In genomic region chr11:88552385-88552784, GRCm38 (mm10) we compare ENCODE assay signal across 9 mouse cellular contexts.
DNase-seq lines count a peak whose midpoint lies in the region; ATAC-seq and TF ChIP-seq lines count a peak whose summit lies in the region.
"Had no signal": no experiment of that assay in that cellular context is flagged by ENCODE, and none has a peak within 500 bp of the region (broad histone marks: within the 10 kb centered on the region; RNA-seq: fewer than 3 reads in every experiment).

No protein-coding gene starts in this region.

- no peak for DNase-seq in kidney, postnatal 36 days
- no peak for DNase-seq in frontal cortex, postnatal 14 days (ENCODE audit: low spot score in 2 of 2)
- no peak for DNase-seq in liver, embryonic 11.5 days (ENCODE audit: low spot score)

- 59% methylated on average over 6 of the region's 6 CpGs for WGBS in forebrain, embryonic 12.5 days
- WGBS in forebrain, embryonic 15.5 days: 61% methylated on average over 6 of the region's 6 CpGs
- WGBS in kidney, embryonic 14.5 days: 58% methylated on average over 6 of the region's 6 CpGs
- 49% methylated on average over 6 of the region's 6 CpGs for WGBS in hindbrain, embryonic 16.5 days
- WGBS in liver, embryonic 11.5 days: 80% methylated on average over 6 of the region's 6 CpGs

- no peaks in the 10 kb centered on the region for H3K9me3 ChIP-seq in forebrain, embryonic 12.5 days
- H3K9me3 ChIP-seq in forebrain, embryonic 15.5 days: no peaks in the 10 kb centered on the region
- H3K9me3 ChIP-seq in kidney, embryonic 14.5 days (ENCODE audit: control insufficient read depth, low read length): no peaks in the 10 kb centered on the region
- H3K9me3 ChIP-seq in E14TG2a.4 (ENCODE audit: low read length): no peaks in the 10 kb centered on the region
- no peaks in the 10 kb centered on the region for H3K9me3 ChIP-seq in hindbrain, embryonic 16.5 days (ENCODE audit: control insufficient read depth, low read length)
- H3K9me3 ChIP-seq in liver, embryonic 11.5 days (ENCODE audit: control insufficient read depth, low read length): no peaks in the 10 kb centered on the region
- H3K9me3 ChIP-seq: limb, embryonic 12.5 days had no signal

- H3K4me2 ChIP-seq in forebrain, embryonic 12.5 days: no peak overlapping the region
- no peak overlapping the region for H3K4me2 ChIP-seq in forebrain, embryonic 15.5 days (replicated peaks)
- H3K4me2 ChIP-seq in kidney, embryonic 14.5 days (replicated peaks; ENCODE audit: low read depth, low read length): no peak overlapping the region
- H3K4me2 ChIP-seq in hindbrain, embryonic 16.5 days (ENCODE audit: low read length): no peak overlapping the region
- H3K4me2 ChIP-seq in liver, embryonic 11.5 days: no peak overlapping the region

- 0 out of 2 replicates have a peak overlapping the region, but pooled peaks have one; percentile 62 for H3K27ac ChIP-seq in forebrain, embryonic 12.5 days
- no peak overlapping the region for H3K27ac ChIP-seq in forebrain, embryonic 15.5 days (replicated peaks)
- peak overlapping the region; percentile 73; the same call in 1 of the 2 replicates for H3K27ac ChIP-seq in kidney, embryonic 14.5 days (ENCODE audit: low read depth, low read length)
- 0 out of 2 replicates have a peak overlapping the region, but pooled peaks have one; percentile 2 for H3K27ac ChIP-seq in hindbrain, embryonic 16.5 days (ENCODE audit: low read depth, low read length)
- no peak overlapping the region for H3K27ac ChIP-seq in liver, embryonic 11.5 days (ENCODE audit: low read depth, low read length)
- H3K27ac ChIP-seq: limb, embryonic 12.5 days had no signal

- no peaks in the 10 kb centered on the region for H3K36me3 ChIP-seq in forebrain, embryonic 12.5 days (replicated peaks)
- no peaks in the 10 kb centered on the region for H3K36me3 ChIP-seq in forebrain, embryonic 15.5 days
- no peaks in the 10 kb centered on the region for H3K36me3 ChIP-seq in kidney, embryonic 14.5 days (ENCODE audit: control insufficient read depth, insufficient read depth, low read length)
- peaks cover 14% of the 10 kb centered on the region; the same call in 1 of the 2 replicates for H3K36me3 ChIP-seq in E14TG2a.4 (ENCODE audit: insufficient read depth, low read length)
- no peaks in the 10 kb centered on the region for H3K36me3 ChIP-seq in hindbrain, embryonic 16.5 days (ENCODE audit: control insufficient read depth, insufficient read depth, low read length)
- no peaks in the 10 kb centered on the region for H3K36me3 ChIP-seq in liver, embryonic 11.5 days (ENCODE audit: control insufficient read depth, insufficient read depth, low read length)
- H3K36me3 ChIP-seq: limb, embryonic 12.5 days had no signal

- peaks cover 96% of the 10 kb centered on the region for H3K4me1 ChIP-seq in forebrain, embryonic 12.5 days
- peaks cover 87% of the 10 kb centered on the region for H3K4me1 ChIP-seq in forebrain, embryonic 15.5 days
- H3K4me1 ChIP-seq in kidney, embryonic 14.5 days (ENCODE audit: control insufficient read depth, insufficient read depth, low read length): peaks cover 93% of the 10 kb centered on the region
- peaks cover 96% of the 10 kb centered on the region for H3K4me1 ChIP-seq in E14TG2a.4 (replicated peaks; ENCODE audit: low read depth, low read length)
- H3K4me1 ChIP-seq in hindbrain, embryonic 16.5 days (ENCODE audit: control insufficient read depth, insufficient read depth, low read depth, low read length): peaks cover 86% of the 10 kb centered on the region
- peaks cover 59% of the 10 kb centered on the region for H3K4me1 ChIP-seq in liver, embryonic 11.5 days (replicated peaks; ENCODE audit: control insufficient read depth, insufficient read depth, low read length)

- no peak for ATAC-seq in forebrain, embryonic 12.5 days (ENCODE audit: low FRiP score)
- no peak for ATAC-seq in forebrain, embryonic 15.5 days (replicated peaks)
- ATAC-seq in kidney, embryonic 14.5 days (ENCODE audit: low FRiP score, low TSS enrichment): no peak
- ATAC-seq in hindbrain, embryonic 16.5 days: no peak
- no peak for ATAC-seq in liver, embryonic 11.5 days (replicated peaks; ENCODE audit: low FRiP score)

- no peak overlapping the region for H3K9ac ChIP-seq in forebrain, embryonic 12.5 days
- no peak overlapping the region for H3K9ac ChIP-seq in forebrain, embryonic 15.5 days (replicated peaks)
- H3K9ac ChIP-seq in kidney, embryonic 14.5 days (ENCODE audit: low read depth, low read length): no peak overlapping the region
- H3K9ac ChIP-seq in hindbrain, embryonic 16.5 days (ENCODE audit: low read depth, low read length): no peak overlapping the region
- H3K9ac ChIP-seq in liver, embryonic 11.5 days (ENCODE audit: low read depth, low read length): no peak overlapping the region
- H3K9ac ChIP-seq: limb, embryonic 12.5 days had no signal

- no peaks in the 10 kb centered on the region for H3K27me3 ChIP-seq in forebrain, embryonic 12.5 days
- no peaks in the 10 kb centered on the region for H3K27me3 ChIP-seq in forebrain, embryonic 15.5 days
- H3K27me3 ChIP-seq in kidney, embryonic 14.5 days (ENCODE audit: control insufficient read depth, insufficient read depth, low read length): no peaks in the 10 kb centered on the region
- no peaks in the 10 kb centered on the region for H3K27me3 ChIP-seq in E14TG2a.4 (ENCODE audit: insufficient read depth, low read length)
- H3K27me3 ChIP-seq in hindbrain, embryonic 16.5 days (replicated peaks; ENCODE audit: control insufficient read depth, insufficient read depth, low read length): no peaks in the 10 kb centered on the region
- no peaks in the 10 kb centered on the region for H3K27me3 ChIP-seq in liver, embryonic 11.5 days (replicated peaks; ENCODE audit: control insufficient read depth, insufficient read depth, low read length)

- H3K4me3 ChIP-seq in forebrain, embryonic 12.5 days (replicated peaks): no peak overlapping the region
- H3K4me3 ChIP-seq in forebrain, embryonic 15.5 days: no peak overlapping the region
- H3K4me3 ChIP-seq in kidney, embryonic 14.5 days (ENCODE audit: low read length): no peak overlapping the region
- H3K4me3 ChIP-seq in E14TG2a.4 (replicated peaks; ENCODE audit: low read length): 0 out of 2 replicates have a peak overlapping the region, but pooled peaks have one; percentile 3
- H3K4me3 ChIP-seq in hindbrain, embryonic 16.5 days (ENCODE audit: low read length): no peak overlapping the region
- no peak overlapping the region for H3K4me3 ChIP-seq in liver, embryonic 11.5 days (ENCODE audit: low read depth, low read length)
- H3K4me3 ChIP-seq: limb, embryonic 12.5 days had no signal

- TF ChIP-seq CTCF in E14TG2a.4 (conservative IDR thresholded peaks at IDR 0.05; ENCODE audit: low read length): no peak

Comparison
In these comparisons a context has a peak if more than half of its experiments do, and no peak if none do; other contexts are left out.
1. H3K27ac ChIP-seq: peak in forebrain, embryonic 12.5 days (single experiment), kidney, embryonic 14.5 days (single experiment) and hindbrain, embryonic 16.5 days (single experiment); none in forebrain, embryonic 15.5 days (single experiment) and liver, embryonic 11.5 days (single experiment).